Mouse (Mus musculus) lung, embryonic 16.5 days (tissue): ENCODE measurements around the gene Ccdc125. TPM values are rescaled to one million over a fixed set of nuclear protein-coding genes. Genes with fewer than 3 reads are reported as not detected.
"Not testable (repeated sequence)": the region's sequence is repeated elsewhere in the genome, so short reads cannot be mapped to it uniquely, and the experiment has no call there.

Source experiments
- ATAC-seq: fragments of 200-750 bp; cut with Nextera tagmentation; 2 replicates; pipeline ENCODE4 v1.8.0; 2017; ENCODE audit warnings: low read depth, mild to moderate bottlenecking, moderate library complexity
- H3K27ac ChIP-seq: fragments of 300-500 bp; sonication (generic); 2 replicates; pipeline ENCODE4 v1.5.1; 2014; ENCODE audit warnings: mild to moderate bottlenecking, control low read depth, low read length
- H3K27me3 ChIP-seq: fragments of 300-500 bp; sonication (generic); 2 replicates; pipeline ENCODE4 v1.6.1; 2014; ENCODE audit warnings: low read depth, low read length, mixed read lengths; ENCODE audit not compliant: control insufficient read depth, insufficient read depth
- H3K36me3 ChIP-seq: fragments of 300-500 bp; sonication (generic); 2 replicates; pipeline ENCODE4 v1.6.1; 2014; ENCODE audit warnings: low read length; ENCODE audit not compliant: control insufficient read depth, insufficient read depth
- H3K4me1 ChIP-seq: fragments of 300-500 bp; sonication (generic); replicated peaks from 2 replicates; pipeline ENCODE4 v1.6.1; 2014; ENCODE audit warnings: low read length, mixed read lengths; ENCODE audit not compliant: control insufficient read depth, insufficient read depth
- H3K4me2 ChIP-seq: fragments of 300-500 bp; sonication (generic); 2 replicates; pipeline ENCODE4 v1.6.1; 2014; ENCODE audit warnings: low read depth, low read length, control low read depth
- H3K4me3 ChIP-seq: fragments of 300-500 bp; sonication (generic); 2 replicates; pipeline ENCODE4 v1.5.1; 2014; ENCODE audit warnings: mild to moderate bottlenecking, low read length, control low read depth
- H3K9ac ChIP-seq: fragments of 300-500 bp; sonication (generic); 2 replicates; pipeline ENCODE4 v1.6.1; 2014; ENCODE audit warnings: low read length, control low read depth
- H3K9me3 ChIP-seq: fragments of 300-500 bp; sonication (generic); 2 replicates; pipeline ENCODE4 v1.6.1; 2016; ENCODE audit warnings: low read length; ENCODE audit not compliant: control insufficient read depth
- WGBS: fragments of 180-500 bp; shearing (Covaris S2); extraction: QIAGEN DNeasy Blood & Tissue Kit; methylation state at CpG from one replicate; pipeline ENCODE4 v1.1.7; 2014; 5-methylcytosine and 5-hydroxymethylcytosine counted together
- polyA plus RNA-seq: library from polyadenylated mRNA; unstranded; fragments of >200 nt; fragmentation: Nextera tagmentation; extraction: Ambion mirVana; gene quantifications from 2 replicates; pipeline ENCODE4 v1.2.1, GENCODE M21; 2015

The Ccdc125 gene
- polyA plus RNA-seq, 1 experiment from 2014 or later: 11.3 TPM

GRCm38 (mm10) chr13:100703468-100703867 is 34.0 kb downstream of the Ccdc125 start:
- H3K4me2 ChIP-seq: no peak overlapping the region
- H3K4me3 ChIP-seq: no peak overlapping the region
- peaks cover 64% of the 10 kb centered on the region for H3K36me3 ChIP-seq
- no peak for ATAC-seq
- H3K9ac ChIP-seq: no peak overlapping the region
- WGBS: 95% methylated on average over 2 of the region's 2 CpGs
- H3K27me3 ChIP-seq: no peaks in the 10 kb centered on the region
- H3K9me3 ChIP-seq: no peaks in the 10 kb centered on the region
- no peaks in the 10 kb centered on the region for H3K4me1 ChIP-seq
- H3K27ac ChIP-seq: no peak overlapping the region

- WGBS: 93% methylated on average over 7 of the region's 7 CpGs
- Histone ChIP-seq H3K27me3 (no peaks in the 10 kb centered on the region), H3K9ac (no peak overlapping the region), H3K4me3 (no peak overlapping the region), H3K4me1 (no peaks in the 10 kb centered on the region), H3K36me3 (peaks cover 69% of the 10 kb centered on the region), H3K9me3 (no peaks in the 10 kb centered on the region), H3K4me2 (no peak overlapping the region), H3K27ac (no peak overlapping the region)
- ATAC-seq: no peak
Observed at GRCm38 (mm10) chr13:100706206-100706605, 36.7 kb downstream of the Ccdc125 start.

- Histone ChIP-seq H3K9ac (no peak overlapping the region), H3K4me1 (no peaks in the 10 kb centered on the region), H3K36me3 (peaks cover 52% of the 10 kb centered on the region), H3K4me3 (no peak overlapping the region), H3K9me3 (no peaks in the 10 kb centered on the region), H3K4me2 (no peak overlapping the region), H3K27ac (no peak overlapping the region), H3K27me3 (no peaks in the 10 kb centered on the region)
- 91% methylated on average over 6 of the region's 6 CpGs for WGBS
- no peak for ATAC-seq
Observed at GRCm38 (mm10) chr13:100715467-100715866, 46.0 kb downstream of the Ccdc125 start.

GRCm38 (mm10) chr13:100721656-100722055 is 52.1 kb downstream of the Ccdc125 start:
- H3K27me3 ChIP-seq: no peaks in the 10 kb centered on the region
- no peak for ATAC-seq
- 89% methylated on average over 5 of the region's 5 CpGs for WGBS
- H3K9ac ChIP-seq: no peak overlapping the region
- no peaks in the 10 kb centered on the region for H3K4me1 ChIP-seq
- H3K4me3 ChIP-seq: no peak overlapping the region
- no peak overlapping the region for H3K4me2 ChIP-seq
- no peaks in the 10 kb centered on the region for H3K9me3 ChIP-seq
- no peak overlapping the region for H3K27ac ChIP-seq
- peaks cover 28% of the 10 kb centered on the region for H3K36me3 ChIP-seq

GRCm38 (mm10) chr13:100724051-100724754 is 54.7 kb downstream of the Ccdc125 start:
- Histone ChIP-seq H3K36me3 (peaks cover 27% of the 10 kb centered on the region), H3K4me1 (peaks cover 6% of the 10 kb centered on the region), H3K9ac (no peak overlapping the region), H3K27me3 (no peaks in the 10 kb centered on the region), H3K4me2 (no peak overlapping the region), H3K9me3 (no peaks in the 10 kb centered on the region), H3K4me3 (no peak overlapping the region), H3K27ac (no peak overlapping the region)
- WGBS: 66% methylated on average over 7 of the region's 7 CpGs
- no peak for ATAC-seq

- ATAC-seq: no peak
- peaks cover 20% of the 10 kb centered on the region for H3K36me3 ChIP-seq
- peaks cover 10% of the 10 kb centered on the region for H3K4me1 ChIP-seq
- WGBS: 86% methylated on average over 10 of the region's 10 CpGs
- no peaks in the 10 kb centered on the region for H3K27me3 ChIP-seq
- no peak overlapping the region for H3K4me3 ChIP-seq
- H3K27ac ChIP-seq: no peak overlapping the region
- H3K4me2 ChIP-seq: no peak overlapping the region
- H3K9me3 ChIP-seq: no peaks in the 10 kb centered on the region
- no peak overlapping the region for H3K9ac ChIP-seq
Observed at GRCm38 (mm10) chr13:100725194-100725593, 55.7 kb downstream of the Ccdc125 start.

- no peak overlapping the region for H3K27ac ChIP-seq
- H3K4me3 ChIP-seq: no peak overlapping the region
- no peak overlapping the region for H3K4me2 ChIP-seq
- no peaks in the 10 kb centered on the region for H3K9me3 ChIP-seq
- WGBS: 89% methylated on average over 5 of the region's 5 CpGs
- H3K36me3 ChIP-seq: peaks cover 15% of the 10 kb centered on the region
- H3K9ac ChIP-seq: no peak overlapping the region
- no peak for ATAC-seq
- peaks cover 10% of the 10 kb centered on the region for H3K4me1 ChIP-seq
- no peaks in the 10 kb centered on the region for H3K27me3 ChIP-seq
Observed at GRCm38 (mm10) chr13:100728086-100728485, 58.6 kb downstream of the Ccdc125 start.

- H3K9ac ChIP-seq, H3K27me3 ChIP-seq, H3K9me3 ChIP-seq, H3K4me1 ChIP-seq, H3K4me2 ChIP-seq, H3K4me3 ChIP-seq, H3K27ac ChIP-seq, ATAC-seq: not testable (repeated sequence)
- peaks cover 15% of the 10 kb centered on the region for H3K36me3 ChIP-seq
- WGBS: 87% methylated on average over 4 of the region's 4 CpGs
Observed at GRCm38 (mm10) chr13:100728530-100728929, 59.0 kb downstream of the Ccdc125 start.

GRCm38 (mm10) chr13:100730153-100730860 is 60.8 kb downstream of the Ccdc125 start:
- no peaks in the 10 kb centered on the region for H3K9me3 ChIP-seq
- ATAC-seq: peak; percentile 3; the same call in 1 of the 2 replicates
- peak overlapping the region; percentile 97 for H3K27ac ChIP-seq
- H3K27me3 ChIP-seq: no peaks in the 10 kb centered on the region
- peak overlapping the region; percentile 95 for H3K4me3 ChIP-seq
- H3K4me1 ChIP-seq: peaks cover 10% of the 10 kb centered on the region
- peaks cover 17% of the 10 kb centered on the region for H3K36me3 ChIP-seq
- under 1% methylated on average over 30 of the region's 30 CpGs for WGBS
- peak overlapping the region; percentile 93 for H3K9ac ChIP-seq
- peak overlapping the region; percentile 65 for H3K4me2 ChIP-seq
